In the genomic region with DNA sequence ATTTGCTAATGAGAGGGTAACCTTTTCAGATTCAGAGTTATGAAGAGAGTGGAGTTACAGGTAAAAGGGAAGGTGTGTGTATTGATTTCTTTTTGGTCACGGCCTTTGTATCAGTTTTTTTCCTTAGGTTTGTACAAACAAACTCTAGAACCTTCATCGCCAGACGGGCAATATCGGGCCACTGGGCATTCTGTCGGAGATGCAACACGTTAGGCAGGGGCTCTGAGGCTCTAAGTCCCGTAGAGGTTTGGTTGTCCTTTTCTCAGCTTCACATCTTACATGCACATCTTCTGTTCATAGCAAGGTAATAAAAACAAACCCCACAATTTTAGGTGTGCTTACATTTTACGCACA, we compare ENCODE assay signal across 8 mouse cellular contexts. TPM values are rescaled to one million over a fixed set of nuclear protein-coding genes. Genes with fewer than 3 reads are reported as not detected.
DNase-seq lines count a peak whose midpoint lies in the region; ATAC-seq and TF ChIP-seq lines count a peak whose summit lies in the region.

No protein-coding gene starts in this region.

- H3K4me3 ChIP-seq in lung, embryonic 14.5 days (ENCODE audit: low read depth, low read length): peak overlapping the region; percentile 88
- peak overlapping the region; percentile 77 for H3K4me3 ChIP-seq in limb, embryonic 10.5 days
- peak overlapping the region; percentile 77 for H3K4me3 ChIP-seq in neural tube, embryonic 15.5 days (replicated peaks)

- H3K4me1 ChIP-seq in lung, embryonic 14.5 days (ENCODE audit: insufficient read depth): peaks cover 13% of the 10 kb centered on the region; the same call in 1 of the 2 replicates
- peaks cover 38% of the 10 kb centered on the region for H3K4me1 ChIP-seq in limb, embryonic 10.5 days
- peaks cover 35% of the 10 kb centered on the region for H3K4me1 ChIP-seq in neural tube, embryonic 15.5 days

- no peak for TF ChIP-seq CTCF in lung, embryonic 14.5 days (IDR thresholded peaks at IDR 0.05; ENCODE audit: low read depth)

- DNase-seq in lung, embryonic 14.5 days: no peak
- DNase-seq in lung, postnatal 4 days: no peak
- no peak for DNase-seq in limb, embryonic 10.5 days (ENCODE audit: low spot score)
- no peak for DNase-seq in left cerebral cortex, postnatal 14 days (ENCODE audit: low spot score in 2 of 2)
- DNase-seq in cerebellum, postnatal 25 days: no peak
- DNase-seq in urinary bladder, adult 18-20 months (ENCODE audit: low spot score in 2 of 2): no peak

- no peaks in the 10 kb centered on the region for H3K27me3 ChIP-seq in lung, embryonic 14.5 days (ENCODE audit: insufficient read depth, low read length)
- no peaks in the 10 kb centered on the region for H3K27me3 ChIP-seq in limb, embryonic 10.5 days (ENCODE audit: low read depth, poor library complexity, severe bottlenecking)
- no peaks in the 10 kb centered on the region for H3K27me3 ChIP-seq in neural tube, embryonic 15.5 days (replicated peaks)

- intact Hi-C loops in left cerebral cortex, postnatal 14 days (cut with DNase I): no loop called here

- H3K9me3 ChIP-seq in lung, embryonic 14.5 days (ENCODE audit: low read depth, low read length): no peaks in the 10 kb centered on the region
- H3K9me3 ChIP-seq in limb, embryonic 10.5 days (replicated peaks): no peaks in the 10 kb centered on the region
- no peaks in the 10 kb centered on the region for H3K9me3 ChIP-seq in neural tube, embryonic 15.5 days (replicated peaks)

- H3K4me2 ChIP-seq in lung, embryonic 14.5 days: peak overlapping the region; percentile 66
- peak overlapping the region; percentile 68 for H3K4me2 ChIP-seq in neural tube, embryonic 15.5 days

- no peak overlapping the region for H3K27ac ChIP-seq in lung, embryonic 14.5 days (ENCODE audit: low read depth)
- H3K27ac ChIP-seq in limb, embryonic 10.5 days: peak overlapping the region; percentile 97
- H3K27ac ChIP-seq in neural tube, embryonic 15.5 days (replicated peaks): peak overlapping the region; percentile 90

- H3K9ac ChIP-seq in lung, embryonic 14.5 days: peak overlapping the region; percentile 89
- H3K9ac ChIP-seq in neural tube, embryonic 15.5 days (replicated peaks): peak overlapping the region; percentile 90

- peak; percentile 11 for ATAC-seq in lung, embryonic 14.5 days (ENCODE audit: insufficient read depth)
- ATAC-seq in erythroblast, adult 5-6 weeks (replicated peaks; ENCODE audit: low FRiP score, poor library complexity, severe bottlenecking): peak; percentile 72
- ATAC-seq in neural tube, embryonic 15.5 days (ENCODE audit: low FRiP score): no peak

- WGBS in lung, embryonic 14.5 days: under 1% methylated on average over 8 of the region's 8 CpGs
- WGBS in limb, embryonic 10.5 days: 8% methylated on average over 8 of the region's 8 CpGs
- 5% methylated on average over 8 of the region's 8 CpGs for WGBS in neural tube, embryonic 15.5 days

- no peaks in the 10 kb centered on the region for H3K36me3 ChIP-seq in lung, embryonic 14.5 days (ENCODE audit: insufficient read depth)
- H3K36me3 ChIP-seq in limb, embryonic 10.5 days: peaks cover 8% of the 10 kb centered on the region
- no peaks in the 10 kb centered on the region for H3K36me3 ChIP-seq in neural tube, embryonic 15.5 days

RNA-seq across cellular contexts. Expression of gene Zbtb41, which starts 0.6 kb away (rescaled TPM):
- 14.4 and 15.7 TPM in 2 replicates for polyA plus RNA-seq in lung, embryonic 14.5 days (2014; fragmentation: Nextera tagmentation; extraction: Ambion mirVana)
- total RNA-seq in erythroblast, adult 5-6 weeks (2015; ENCODE audit: low replicate concordance): 4.2 and 5.8 TPM in 2 replicates
- 2.6 and 3.9 TPM in 2 replicates for total RNA-seq in erythroblast, adult 5-6 weeks (2017; ENCODE audit: low replicate concordance)
- polyA plus RNA-seq in limb, embryonic 10.5 days (2016; fragmentation: Nextera tagmentation; extraction: Ambion mirVana): 8.4 and 11.1 TPM in 2 replicates
- polyA plus RNA-seq in neural tube, embryonic 15.5 days (2015; fragmentation: Nextera tagmentation; extraction: Ambion mirVana): 10.5 and 10.9 TPM in 2 replicates
- total RNA-seq in left cerebral cortex, postnatal 14 days (2021): 10 to 100 TPM; 28.3 to 30.4 TPM

RNA-seq across cellular contexts. Expression of gene Aspm, which starts 33.1 kb away (rescaled TPM):
- 24.3 and 25.4 TPM in 2 replicates for polyA plus RNA-seq in lung, embryonic 14.5 days (2014; fragmentation: Nextera tagmentation; extraction: Ambion mirVana)
- 15.7 and 21.5 TPM in 2 replicates for total RNA-seq in erythroblast, adult 5-6 weeks (2015; ENCODE audit: low replicate concordance)
- 22.0 and 26.1 TPM in 2 replicates for total RNA-seq in erythroblast, adult 5-6 weeks (2017; ENCODE audit: low replicate concordance)
- polyA plus RNA-seq in limb, embryonic 10.5 days (2016; fragmentation: Nextera tagmentation; extraction: Ambion mirVana): 19.0 and 22.3 TPM in 2 replicates
- polyA plus RNA-seq in neural tube, embryonic 15.5 days (2015; fragmentation: Nextera tagmentation; extraction: Ambion mirVana): 1.5 and 4.3 TPM in 2 replicates
- total RNA-seq in left cerebral cortex, postnatal 14 days (2021): 1 to 10 TPM in 1 of 2 experiments, under 1 TPM in 1; 0.95 to 1.4 TPM

RNA-seq across cellular contexts. Expression of gene Crb1, which starts 44.6 kb away (rescaled TPM):
- not detected in 2 replicates for polyA plus RNA-seq in lung, embryonic 14.5 days (2014; fragmentation: Nextera tagmentation; extraction: Ambion mirVana)
- total RNA-seq in erythroblast, adult 5-6 weeks (2015; ENCODE audit: low replicate concordance): 0.84 TPM in 1 of 2 replicates, not detected in the other
- not detected in 2 replicates for total RNA-seq in erythroblast, adult 5-6 weeks (2017; ENCODE audit: low replicate concordance)
- 0.44 and 0.46 TPM in 2 replicates for polyA plus RNA-seq in limb, embryonic 10.5 days (2016; fragmentation: Nextera tagmentation; extraction: Ambion mirVana)
- 0.66 and 0.95 TPM in 2 replicates for polyA plus RNA-seq in neural tube, embryonic 15.5 days (2015; fragmentation: Nextera tagmentation; extraction: Ambion mirVana)
- under 1 TPM; 0.68 to 0.97 TPM for total RNA-seq in left cerebral cortex, postnatal 14 days (2021)
